Mouse (Mus musculus): Measurements from ENCODE around the gene Fap. TPM values are rescaled to one million over a fixed set of nuclear protein-coding genes. Genes with fewer than 3 reads are reported as not detected.

Gene Fap
- polyA plus RNA-seq (2012; rRNA removed; ENCODE audit: low replicate concordance) = 0.12 and 0.36 TPM in 2 replicates

DNA sequence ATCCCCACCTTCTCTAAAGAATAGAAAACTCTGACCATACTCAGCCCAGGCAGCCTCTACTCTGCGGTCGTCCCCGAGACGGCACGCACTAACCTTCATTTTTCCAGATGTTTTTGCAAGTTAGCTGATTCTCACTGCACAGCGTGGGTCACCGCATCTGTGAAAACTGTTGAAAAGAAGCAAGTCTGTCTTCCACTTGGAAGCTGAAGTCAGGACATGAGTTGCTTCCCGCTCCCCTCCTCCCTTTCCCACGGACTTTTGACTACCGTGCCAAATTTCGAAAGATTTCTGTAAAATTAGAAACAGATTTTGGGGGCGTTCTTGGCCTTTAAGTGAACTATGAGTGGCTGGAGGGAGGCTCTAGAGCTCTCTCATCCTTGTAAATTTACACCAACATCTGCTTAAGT lies at the start of gene Fap:
Gene Fap (minus strand): TSS at position 323 of the 407 bp plus-strand sequence.

DNA sequence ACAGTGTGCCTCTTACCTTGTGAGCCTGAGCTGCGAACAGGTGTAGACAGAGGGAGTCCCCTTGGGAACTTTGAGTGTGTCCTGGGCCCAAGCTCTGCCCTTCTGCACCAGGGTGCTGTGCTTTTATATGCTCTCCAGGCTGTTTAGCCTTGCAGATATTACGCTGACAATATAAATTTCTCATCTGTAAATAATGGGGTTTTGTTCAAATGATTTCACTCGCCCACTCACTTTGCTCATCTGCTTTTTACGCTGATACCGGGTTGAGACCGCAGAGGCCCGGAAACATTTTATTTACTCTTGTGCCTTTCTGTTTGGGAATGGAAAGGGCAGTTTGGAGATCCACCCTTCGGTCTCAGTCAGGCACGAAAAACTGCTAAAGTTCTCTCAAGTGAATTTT lies 90.3 kb downstream of the Fap start, which contains the start of gene Gcg:
Gene Gcg (minus strand): TSS at position 101 of the 400 bp plus-strand sequence.

Other genes with a start within 250 kb of the Fap start
- gene Dpp4, start 161.8 kb downstream of the Fap start, polyA plus RNA-seq (2012; rRNA removed; ENCODE audit: low replicate concordance) = 10.9 and 37.8 TPM in 2 replicates
- 7.3 and 8.8 TPM in 2 replicates for gene Gcg, start 90.4 kb downstream of the Fap start, polyA plus RNA-seq (2012; rRNA removed; ENCODE audit: low replicate concordance)
- gene Ifih1, start 72.2 kb upstream of the Fap start, polyA plus RNA-seq (2012; rRNA removed; ENCODE audit: low replicate concordance) = 10.8 and 12.6 TPM in 2 replicates
- 1.2 and 1.9 TPM in 2 replicates for gene Gca, start 90.2 kb upstream of the Fap start, polyA plus RNA-seq (2012; rRNA removed; ENCODE audit: low replicate concordance)